Mouse (Mus musculus) brain, adult 2 months (tissue): ENCODE data around the gene Rcan2.

Source experiments
- DNase-seq: peaks from one replicate; pipeline ENCODE4 v3.0.0; 2011; ENCODE audit warnings: low read depth, low spot score

Gene Rcan2

DNA sequence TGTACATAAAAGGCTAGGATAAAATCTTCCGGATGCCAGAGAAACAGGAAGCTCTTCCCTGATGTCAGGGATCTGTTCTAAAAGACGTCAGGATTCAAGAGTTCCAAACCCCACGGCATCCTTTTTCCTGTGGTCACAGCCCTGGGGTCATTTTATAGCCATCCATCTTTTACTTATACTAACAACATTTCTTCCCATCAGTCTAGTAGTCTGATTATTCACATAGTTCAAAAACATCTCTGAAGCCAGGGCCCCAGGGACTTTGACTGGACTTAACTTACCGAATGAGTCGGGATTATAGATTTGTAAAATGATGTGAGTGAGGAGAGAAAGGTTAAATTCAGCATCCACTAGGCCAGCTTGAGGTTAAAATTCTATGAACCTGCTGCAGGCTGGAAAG, 215.2 kb downstream of the Rcan2 start:
- DNase-seq = no peak

DNA sequence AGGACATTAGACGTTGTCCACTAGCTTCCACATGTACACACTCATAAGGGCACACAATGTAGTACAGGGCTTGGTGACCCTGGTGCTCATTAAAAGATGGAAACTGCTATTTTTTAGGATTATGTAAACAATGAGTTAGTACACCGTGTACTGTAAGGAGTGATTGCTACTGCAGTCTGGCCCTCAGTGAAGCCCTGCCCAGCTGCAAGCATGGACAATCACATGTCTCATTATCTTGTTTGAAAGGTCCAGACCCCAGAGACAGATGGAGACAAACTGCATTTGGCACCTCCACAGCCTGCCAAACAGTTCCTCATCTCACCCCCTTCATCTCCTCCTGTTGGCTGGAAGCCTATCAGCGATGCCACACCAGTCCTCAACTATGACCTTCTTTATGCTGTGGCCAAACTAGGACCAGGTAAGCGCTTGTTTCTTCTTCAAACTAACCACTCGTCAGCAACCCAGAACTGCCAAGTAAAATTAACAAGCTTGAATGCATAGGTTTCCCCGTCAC, 219.6 kb downstream of the Rcan2 start:
- peak; percentile 42 for DNase-seq

DNA sequence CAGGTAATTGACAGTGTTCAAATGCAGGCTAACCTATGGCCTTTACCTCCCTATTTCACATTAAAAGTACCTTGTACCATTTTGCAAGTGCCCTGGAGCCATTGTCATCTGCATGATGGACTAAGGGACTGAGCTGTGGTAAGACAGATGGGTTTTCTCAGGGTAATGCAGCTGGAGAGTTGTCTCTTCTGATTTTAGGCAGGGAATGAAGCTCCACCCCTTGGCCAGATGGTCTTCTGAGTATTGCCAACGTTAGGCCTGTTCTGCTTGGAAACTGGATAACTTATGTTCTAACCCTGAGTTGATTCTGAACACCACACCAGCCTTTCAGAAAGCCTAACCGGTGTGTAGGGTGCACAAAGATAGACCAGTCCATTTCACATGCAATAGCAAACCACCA, 222.7 kb downstream of the Rcan2 start:
- peak; percentile 52 for DNase-seq

DNA sequence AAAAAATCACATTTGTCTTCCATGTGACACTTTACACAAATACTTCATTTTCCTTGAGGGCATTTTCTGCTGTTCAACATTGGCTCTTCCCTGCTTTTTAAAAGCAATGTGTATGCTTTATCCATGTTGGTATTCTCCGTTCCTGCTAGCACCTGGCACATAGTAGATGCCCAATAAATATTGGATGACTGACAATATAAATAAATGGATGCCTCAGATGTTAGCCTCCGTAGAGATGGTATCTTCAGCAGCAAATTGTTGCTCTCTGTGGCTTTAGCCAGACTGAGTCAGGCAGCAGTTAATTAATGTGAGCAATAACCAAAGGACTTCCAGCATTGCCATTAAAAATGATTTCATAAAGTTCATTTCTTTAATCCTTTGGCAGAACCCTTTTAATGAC, 223.9 kb downstream of the Rcan2 start:
- DNase-seq = no peak

DNA sequence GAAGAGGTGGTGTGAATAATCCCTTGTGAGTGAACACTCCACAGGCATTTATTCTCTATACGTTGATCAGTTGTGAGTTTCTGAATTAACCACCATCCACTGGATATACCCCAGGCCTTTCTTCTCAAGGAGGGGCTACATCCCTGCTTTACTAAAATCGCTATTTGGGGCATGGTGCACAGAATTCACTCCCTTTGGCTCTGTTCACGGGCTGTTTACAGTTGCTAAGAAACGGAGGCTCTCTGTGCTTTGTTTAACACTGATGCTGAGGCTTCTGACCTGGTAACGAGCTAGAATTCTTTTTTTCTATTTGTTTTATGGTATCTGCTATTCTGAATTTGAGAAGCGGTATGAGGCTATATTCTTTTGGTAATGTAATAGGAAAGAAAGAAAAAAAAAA, 224.8 kb downstream of the Rcan2 start:
- DNase-seq = peak; percentile 59

DNA sequence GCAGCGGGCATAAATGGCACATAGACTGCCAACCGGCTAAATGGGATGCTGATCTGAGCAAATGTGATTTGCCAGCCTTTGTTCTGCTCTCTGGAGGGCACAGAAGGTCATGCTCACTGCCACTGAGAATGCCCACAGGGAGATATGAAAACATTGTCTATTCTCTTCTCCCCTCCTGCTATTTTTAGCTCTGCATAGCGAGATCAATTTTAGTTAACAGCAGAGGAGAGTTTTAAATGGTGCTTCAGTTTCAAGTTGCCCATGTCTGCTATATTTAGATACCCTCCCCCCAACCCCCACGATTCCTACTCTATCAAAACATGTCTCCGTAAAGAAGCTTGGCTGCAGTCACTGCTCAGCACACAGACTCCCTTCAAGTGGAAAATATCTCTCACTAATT, 225.2 kb downstream of the Rcan2 start:
- peak; percentile 91 for DNase-seq

DNA sequence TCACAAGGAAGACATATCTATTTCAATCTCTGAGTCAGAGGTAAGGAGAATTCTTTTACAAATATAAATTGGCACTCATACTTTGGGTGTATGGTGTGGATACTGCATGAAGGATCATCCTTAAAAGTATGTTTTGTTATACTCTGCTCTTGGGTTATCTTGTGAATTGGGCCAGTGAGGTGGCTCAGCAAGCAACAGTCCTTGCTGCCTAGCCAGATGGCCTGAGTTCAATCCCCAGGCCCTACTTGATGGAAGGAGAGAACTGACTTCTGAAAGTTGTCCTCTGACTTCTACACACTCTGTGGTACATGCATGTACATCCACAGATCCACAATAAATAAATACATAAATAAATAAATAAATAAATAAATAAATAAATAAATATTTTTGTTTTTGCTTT, 225.6 kb downstream of the Rcan2 start:
- DNase-seq = no peak

DNA sequence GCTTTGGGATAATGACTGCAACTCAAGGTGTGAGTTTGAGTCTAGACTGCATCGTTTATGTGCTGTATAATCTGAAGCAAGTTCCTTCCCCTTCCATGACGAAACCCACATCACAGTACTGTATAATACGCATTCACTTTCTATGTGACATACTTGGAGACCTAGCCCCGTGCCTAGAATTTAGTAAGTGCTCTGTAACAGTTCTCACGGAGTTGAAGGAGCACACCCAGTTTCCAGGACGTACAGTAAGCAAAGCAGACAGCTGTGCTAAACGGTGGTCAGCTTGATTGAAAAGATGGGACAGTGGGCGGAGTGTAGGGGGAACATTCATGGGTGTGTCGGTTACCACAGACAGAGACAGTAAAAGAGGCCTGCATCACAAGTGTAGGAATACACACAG, 226.2 kb downstream of the Rcan2 start:
- no peak for DNase-seq

DNA sequence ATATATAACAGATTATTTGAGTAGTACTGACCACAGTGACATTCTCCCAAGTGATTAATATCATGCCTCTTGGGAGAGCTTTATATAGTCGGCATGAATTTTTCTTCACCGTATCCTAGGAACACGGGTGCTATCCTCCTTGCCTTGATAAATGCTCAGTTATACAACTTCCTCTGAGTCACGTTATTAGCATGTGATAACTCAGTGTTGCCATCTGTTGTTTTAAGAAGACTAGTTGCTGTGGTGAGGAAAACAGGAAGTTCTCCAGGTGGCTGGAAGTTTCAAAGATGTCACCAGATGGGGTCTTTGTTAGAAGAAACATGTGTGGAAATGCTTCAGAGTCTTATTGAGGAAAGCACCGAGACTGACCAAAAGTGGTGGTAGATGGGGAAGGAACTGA, 228.5 kb downstream of the Rcan2 start:
- peak; percentile 73 for DNase-seq

DNA sequence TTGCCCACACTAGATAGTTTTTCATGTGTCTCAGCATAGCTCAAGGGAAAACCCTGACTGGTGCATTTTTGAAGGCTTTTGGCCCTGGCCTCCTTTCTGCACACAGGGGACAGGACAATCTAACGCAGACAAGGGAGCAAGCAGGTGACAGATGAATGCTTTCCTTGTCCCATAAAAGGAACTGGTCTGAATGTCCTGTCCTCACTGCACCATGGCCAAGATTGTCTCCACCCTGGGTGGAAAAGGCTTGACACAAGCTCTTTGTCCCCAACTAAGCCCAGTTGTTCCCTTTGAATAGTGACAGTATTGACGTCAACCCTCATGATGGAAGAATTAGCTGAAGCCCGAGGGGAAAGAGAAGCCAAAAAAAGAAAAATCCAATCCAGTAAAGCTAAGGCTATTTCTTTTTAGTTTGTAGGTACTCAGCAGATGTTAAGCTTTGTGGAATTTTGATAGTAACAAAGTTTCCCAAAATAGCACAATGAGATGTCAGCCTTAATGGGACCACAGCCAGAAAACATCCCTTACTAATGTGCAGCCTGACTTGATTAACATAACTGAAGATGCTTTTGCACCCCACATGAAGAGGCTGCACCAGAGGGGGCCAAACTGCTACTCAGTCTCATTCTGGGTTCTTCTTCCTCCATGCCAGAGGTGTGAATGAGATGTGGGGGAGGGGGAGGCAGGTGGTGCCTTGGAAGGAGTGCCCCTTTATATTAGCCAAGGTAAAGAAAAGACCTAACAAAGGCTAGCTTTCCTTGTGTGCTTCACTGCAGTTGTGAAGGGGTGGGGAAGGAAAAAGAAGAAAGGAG, 229.8 kb downstream of the Rcan2 start:
- DNase-seq = peak; percentile 94

DNA sequence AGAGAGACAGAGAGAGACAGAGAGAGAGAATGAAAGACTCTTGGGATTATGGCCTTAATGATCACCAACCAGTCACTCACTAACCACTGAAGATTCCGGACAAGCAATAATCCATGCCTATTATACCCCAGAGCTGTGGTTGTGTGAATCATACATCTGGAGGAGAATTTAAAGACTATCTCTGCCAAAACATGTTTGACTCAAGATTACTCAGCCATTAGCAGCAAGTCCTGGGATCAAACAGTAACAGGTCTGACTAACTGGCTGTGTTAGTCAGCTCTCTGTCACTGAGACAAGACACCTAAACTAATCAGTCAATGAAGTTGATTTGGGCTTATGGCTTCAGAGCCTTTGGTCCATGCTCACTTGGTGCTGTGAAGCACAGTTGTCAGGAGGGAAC, 233.9 kb downstream of the Rcan2 start:
- DNase-seq = peak; percentile 27

DNA sequence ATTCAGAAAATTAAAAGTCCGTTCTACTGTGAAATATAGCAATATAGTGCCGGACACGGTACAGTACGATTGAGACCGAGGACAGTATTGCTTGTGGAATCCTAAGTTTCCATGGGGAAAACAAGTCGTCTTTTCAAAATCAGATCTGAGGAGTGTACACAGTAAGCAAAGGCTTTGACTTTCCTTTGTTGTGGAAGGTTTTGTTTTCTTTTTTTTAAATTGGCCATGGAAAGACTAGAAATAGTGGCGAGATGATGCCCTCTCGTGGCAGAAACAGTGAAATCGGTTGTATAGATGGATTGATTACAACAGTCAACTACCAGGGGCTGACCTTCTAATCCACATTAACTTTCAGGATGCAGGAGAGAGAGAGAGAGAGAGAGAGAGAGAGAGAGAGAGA, 237.5 kb downstream of the Rcan2 start:
- DNase-seq = peak; percentile 73

DNA sequence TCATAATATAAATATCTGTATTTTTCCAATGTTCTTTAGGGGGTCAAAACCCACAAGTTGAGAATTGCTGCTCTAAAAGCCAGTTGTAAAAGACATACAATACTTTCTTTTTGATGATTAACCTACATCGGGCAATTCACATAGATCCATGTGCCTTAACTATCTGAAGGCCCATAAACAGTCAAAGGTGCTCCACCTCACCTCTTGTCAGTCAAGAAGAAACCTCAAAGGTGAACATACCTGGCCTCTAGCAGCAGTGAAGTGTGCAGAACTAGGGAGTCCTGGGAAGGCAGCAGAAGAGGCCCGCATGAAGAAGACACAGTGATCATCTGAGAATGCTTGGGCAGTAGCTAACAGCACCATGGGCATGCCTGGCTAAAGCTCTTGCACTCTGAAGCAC, 239.3 kb downstream of the Rcan2 start:
- DNase-seq = no peak

DNA sequence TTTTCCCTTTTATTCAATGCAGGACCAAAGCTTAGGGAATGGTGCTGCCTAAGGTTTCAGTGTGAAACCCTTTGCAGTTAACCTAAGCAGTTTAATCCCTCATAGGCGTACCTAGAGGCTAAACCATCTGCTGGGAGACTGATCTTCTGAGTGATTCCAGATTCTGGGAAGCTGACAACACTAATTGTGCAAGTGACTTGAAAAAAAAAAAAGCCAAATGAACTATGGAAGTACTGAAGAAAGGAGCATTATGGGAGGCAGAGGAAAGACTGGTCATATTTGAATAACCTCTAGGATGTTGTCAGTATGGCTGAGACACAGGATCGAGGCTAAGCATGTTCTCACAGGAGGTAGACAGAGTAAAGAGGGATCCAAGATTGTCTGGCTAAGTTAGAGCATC, 241.2 kb downstream of the Rcan2 start:
- no peak for DNase-seq

DNA sequence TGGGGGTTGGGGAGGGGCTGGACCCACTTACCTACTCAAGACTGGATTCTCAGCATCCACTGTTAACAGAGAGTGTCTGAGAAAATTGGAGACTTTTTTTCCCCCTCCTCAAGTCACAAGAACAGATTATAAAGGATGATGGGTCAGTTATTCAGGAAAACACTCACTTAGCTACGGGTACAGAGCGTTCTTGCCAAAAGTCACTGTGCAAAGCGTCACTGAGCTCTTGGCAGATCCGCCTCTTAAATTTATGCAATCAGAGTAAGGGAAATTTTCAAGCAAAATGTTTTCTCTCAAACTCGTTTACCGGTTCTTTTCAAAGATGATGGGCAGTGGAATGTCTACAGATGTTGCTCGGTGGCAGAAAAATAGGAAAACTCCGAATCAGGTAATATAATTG, 241.7 kb downstream of the Rcan2 start:
- peak; percentile 43 for DNase-seq

DNA sequence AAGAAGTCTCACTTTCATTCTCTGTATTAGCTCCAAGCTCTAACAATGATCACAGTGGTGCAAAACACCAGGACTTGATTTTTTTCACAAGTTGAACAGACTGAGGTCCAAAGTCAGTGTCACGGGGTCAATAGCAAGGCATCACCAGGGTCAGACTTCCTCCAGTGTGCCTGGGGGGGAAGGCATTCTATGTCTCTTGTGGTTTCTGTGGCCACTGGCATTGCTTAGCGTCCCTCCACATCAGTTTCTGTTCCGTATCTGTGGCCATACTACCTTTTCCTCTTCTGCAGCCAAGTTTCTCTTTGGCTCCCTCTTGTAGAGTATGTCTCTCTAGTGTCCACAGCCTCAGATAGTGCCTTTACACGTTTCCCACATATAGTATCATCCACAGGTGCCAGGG, 252.3 kb downstream of the Rcan2 start:
- no peak for DNase-seq

DNA sequence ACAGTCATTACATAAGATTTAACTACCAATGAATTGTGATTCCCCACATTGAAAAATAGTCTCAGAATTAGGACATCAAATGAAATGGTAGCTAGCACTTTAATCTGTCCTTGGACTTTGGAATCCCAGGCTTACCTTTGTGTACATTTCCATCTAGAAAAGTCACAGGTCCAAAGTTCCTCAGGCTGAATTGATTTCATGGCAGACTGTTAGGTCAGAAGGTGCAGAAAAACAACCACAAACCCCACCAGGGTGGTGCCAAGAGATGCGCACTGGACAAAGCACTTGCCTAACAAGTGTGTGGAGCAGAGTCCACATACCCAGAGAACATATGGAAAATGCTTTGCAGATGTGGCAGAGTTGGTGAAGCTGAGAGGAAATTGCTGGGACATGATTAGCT, 256.0 kb downstream of the Rcan2 start:
- DNase-seq = no peak

DNA sequence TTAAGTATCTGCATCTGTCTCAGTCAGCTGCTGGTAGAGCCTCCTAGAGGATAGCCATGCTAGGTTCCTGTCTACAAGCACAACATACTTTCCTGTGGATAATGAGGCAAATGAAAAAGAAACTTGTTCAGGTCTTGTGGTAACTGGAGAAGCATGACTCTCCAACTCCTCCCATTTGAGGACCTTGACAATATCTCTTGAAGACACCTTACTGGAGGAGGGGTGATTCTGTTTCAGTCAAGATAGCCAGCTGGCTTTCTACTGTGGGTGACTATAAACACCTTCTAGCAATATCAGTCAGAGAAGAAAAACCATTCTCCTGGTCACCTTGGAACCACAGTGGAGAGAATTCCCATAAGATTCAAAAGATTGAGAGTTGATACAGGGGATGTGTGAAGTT, 257.0 kb downstream of the Rcan2 start:
- DNase-seq = no peak

DNA sequence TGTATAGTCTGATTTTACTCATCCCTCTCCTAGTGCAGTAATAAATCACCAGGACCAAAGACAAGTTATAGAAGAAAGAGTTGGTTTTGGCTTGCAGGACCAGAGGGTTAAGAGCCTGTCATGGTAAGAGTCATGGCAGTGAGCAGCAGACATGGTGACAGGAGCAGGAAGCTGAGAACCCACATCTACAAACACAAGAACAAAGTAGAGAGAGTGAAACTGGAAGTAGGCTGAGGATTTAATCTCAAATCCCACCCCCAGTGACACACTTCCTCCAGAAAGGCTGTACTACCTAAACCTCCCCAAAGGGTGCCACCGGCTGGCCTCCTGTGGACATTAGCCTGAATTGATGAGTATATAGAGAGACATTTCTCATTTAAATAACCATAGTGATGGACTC, 259.6 kb downstream of the Rcan2 start:
- DNase-seq = no peak

DNA sequence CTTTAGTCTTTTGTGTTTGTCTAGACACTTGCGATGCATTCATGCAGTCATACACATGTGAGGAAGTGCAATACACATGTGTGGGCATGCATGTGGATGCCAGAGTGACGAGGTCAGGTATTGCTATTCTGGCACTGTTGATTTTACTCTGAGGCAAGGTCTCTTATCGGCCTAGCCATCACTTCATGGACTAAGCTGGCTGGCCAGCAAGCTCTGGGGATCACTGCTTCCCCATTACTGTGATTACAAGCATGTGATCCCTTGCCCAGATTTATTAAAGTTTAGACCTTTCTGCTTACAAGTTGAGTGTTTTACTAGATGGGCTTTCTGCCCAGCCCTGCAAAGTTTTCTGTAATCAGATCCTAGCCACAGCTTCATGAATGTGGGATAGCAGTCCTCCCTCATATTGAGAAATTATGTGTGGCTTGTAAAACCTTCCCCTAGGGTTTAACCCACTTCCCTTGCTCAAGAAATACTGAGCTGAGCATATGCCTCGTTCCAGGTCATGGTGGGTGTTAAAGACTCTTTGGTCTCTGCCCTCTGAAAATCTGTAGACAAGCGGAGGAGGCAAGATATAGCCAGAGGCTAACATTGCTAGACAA, 260.2 kb downstream of the Rcan2 start:
- DNase-seq = no peak

DNA sequence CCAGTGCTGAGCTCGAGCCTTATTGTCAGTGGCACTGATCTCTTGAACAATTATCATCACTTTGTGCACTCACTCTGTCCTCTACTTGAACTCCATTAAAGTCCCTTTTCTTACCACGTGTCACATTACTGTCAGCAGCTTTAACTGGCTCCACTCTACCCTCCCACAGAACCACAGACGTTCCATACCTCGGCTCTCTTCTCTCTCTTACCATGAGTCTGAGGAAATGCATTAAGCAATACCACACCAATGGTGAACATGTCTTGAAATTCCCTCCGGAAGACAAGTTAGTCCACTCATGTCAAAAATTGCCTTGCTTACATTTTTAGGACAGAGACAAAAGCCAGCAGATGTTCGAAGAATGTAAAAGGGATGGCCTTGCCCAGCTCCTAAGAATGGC, 267.7 kb downstream of the Rcan2 start:
- no peak for DNase-seq

DNA sequence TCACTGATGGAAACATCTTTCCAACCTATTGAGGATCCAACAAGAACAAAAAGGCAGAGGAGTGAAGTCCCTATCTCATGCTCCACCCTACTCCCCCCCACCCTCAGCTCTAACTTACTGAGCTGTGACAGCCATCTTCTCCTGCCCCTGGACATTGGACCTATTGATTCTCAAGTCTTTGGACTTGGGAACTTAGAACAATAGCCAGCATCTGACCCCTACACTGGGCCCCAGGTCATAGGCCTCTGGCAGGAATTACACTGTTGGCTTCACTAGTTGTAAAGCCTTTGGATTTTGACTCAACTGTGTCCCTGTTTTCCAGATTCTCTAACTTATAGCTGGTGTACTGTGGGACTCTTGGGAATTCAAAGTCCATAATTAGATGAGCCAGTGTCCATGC, 270.5 kb downstream of the Rcan2 start:
- DNase-seq = no peak

DNA sequence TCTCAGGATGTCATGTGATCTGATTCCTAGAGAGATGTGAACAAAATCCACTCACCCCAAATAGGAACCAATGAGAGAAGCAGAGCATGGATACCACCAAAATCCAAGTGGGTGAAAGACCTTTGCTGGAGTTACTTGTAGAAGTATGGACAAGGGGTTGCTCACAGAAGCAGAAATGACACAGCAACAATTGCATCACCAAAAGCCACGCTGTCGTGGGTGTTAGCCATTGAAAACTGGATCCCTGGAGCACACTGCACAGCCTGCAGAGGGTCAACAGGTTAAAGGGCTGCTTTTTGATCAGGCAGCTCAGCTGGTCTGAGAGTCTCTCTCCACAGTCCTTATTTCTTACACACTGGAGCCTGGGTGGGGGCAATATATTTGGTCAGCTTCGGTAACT, 274.4 kb downstream of the Rcan2 start:
- DNase-seq = no peak
